Mouse (Mus musculus) CD8-positive naive resting alpha-beta T cell, adult 2 months (primary cell): Measurements from ENCODE around the gene Ulk4.

ENCODE experiments used
- DNase-seq, 2 experiments: peaks; one replicate each; pipeline ENCODE4 v3.0.0; 2022; ENCODE audit warnings: low read depth in 2 of 2, low spot score in 2 of 2

Ulk4 gene

GRCm38 (mm10) chr9:120913152-120913551 lies 363.8 kb downstream of the Ulk4 start:
- no peak for DNase-seq

DNA sequence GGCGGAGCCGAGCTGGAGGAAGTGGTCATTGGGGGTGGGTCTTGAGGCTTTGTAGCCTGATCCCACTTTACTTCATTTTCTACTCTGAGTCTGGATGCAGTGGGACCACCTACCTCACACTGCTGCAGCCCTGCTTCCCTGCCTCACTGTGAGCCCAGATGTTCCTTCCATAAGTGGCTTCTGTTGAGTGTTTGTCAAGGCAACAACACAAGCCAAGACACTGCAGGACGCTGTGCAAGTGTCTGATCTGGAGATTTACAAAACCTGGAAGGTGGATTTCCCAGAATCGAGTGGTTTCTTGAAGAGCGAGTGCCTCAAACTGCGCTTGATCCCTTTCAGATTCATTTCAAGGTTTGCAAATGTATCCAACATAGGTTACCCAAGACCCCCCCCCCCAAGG lies 368.5 kb downstream of the Ulk4 start:
- no peak for DNase-seq
